Mouse (Mus musculus) hindbrain, postnatal 0 days (tissue): ENCODE results near the gene Gm340. TPM values are rescaled to one million over a fixed set of nuclear protein-coding genes. Genes with fewer than 3 reads are reported as not detected.

Experiments used
- ATAC-seq: fragments of 200-750 bp; cut with Nextera tagmentation; 2 replicates; pipeline ENCODE4 v1.8.0; 2017; ENCODE audit warnings: mild to moderate bottlenecking, moderate TSS enrichment, moderate library complexity
- DNase-seq: peaks from one replicate; pipeline ENCODE4 v3.0.0-alpha.2; 2015; ENCODE audit warnings: low spot score
- H3K27ac ChIP-seq: fragments of 300-500 bp; sonication (generic); 2 replicates; pipeline ENCODE4 v1.5.1; 2014; ENCODE audit warnings: mild to moderate bottlenecking
- H3K27me3 ChIP-seq: fragments of 300-500 bp; sonication (generic); 2 replicates; pipeline ENCODE4 v1.6.1; 2014; ENCODE audit warnings: low read length, mixed read lengths; ENCODE audit not compliant: insufficient read depth
- H3K36me3 ChIP-seq: fragments of 300-500 bp; sonication (generic); 2 replicates; pipeline ENCODE4 v1.6.1; 2014; ENCODE audit warnings: low read length, mixed read lengths; ENCODE audit not compliant: insufficient read depth
- H3K4me1 ChIP-seq: fragments of 300-500 bp; sonication (generic); 2 replicates; pipeline ENCODE4 v1.6.1; 2014; ENCODE audit warnings: antibody characterized with exemption, low read length, mixed read lengths; ENCODE audit not compliant: insufficient read depth
- H3K4me2 ChIP-seq: fragments of 300-500 bp; sonication (generic); 2 replicates; pipeline ENCODE4 v1.6.1; 2014; ENCODE audit warnings: low read depth, mild to moderate bottlenecking, low read length, moderate library complexity, mixed read lengths
- H3K4me3 ChIP-seq: fragments of 300-500 bp; sonication (generic); 2 replicates; pipeline ENCODE4 v1.5.1; 2014; ENCODE audit warnings: low read length
- H3K9ac ChIP-seq: fragments of 300-500 bp; sonication (generic); replicated peaks from 2 replicates; pipeline ENCODE4 v1.6.1; 2014; ENCODE audit warnings: mild to moderate bottlenecking, low read length, moderate library complexity, mixed read lengths
- H3K9me3 ChIP-seq: fragments of 300-500 bp; sonication (generic); 2 replicates; pipeline ENCODE4 v1.6.1; 2016; ENCODE audit warnings: low read length, mixed read lengths
- CTCF ChIP-seq: IDR thresholded peaks from 2 replicates; pipeline ENCODE4 v1.5.1; 2016; ENCODE audit warnings: antibody characterized with exemption, control low read depth, low read depth
- WGBS: fragments of 180-500 bp; shearing (Covaris S2); extraction: QIAGEN DNeasy Blood & Tissue Kit; methylation state at CpG from one replicate; pipeline ENCODE4 v1.1.7; 2014; 5-methylcytosine and 5-hydroxymethylcytosine counted together
- polyA plus RNA-seq: library from polyadenylated mRNA; unstranded; fragments of >200 nt; fragmentation: Nextera tagmentation; extraction: Ambion mirVana; gene quantifications from 2 replicates; pipeline ENCODE4 v1.2.1, GENCODE M21; 2015
- total RNA-seq: library from RNA; depleted of rRNA; stranded (reverse); fragments of >200 nt; gene quantifications from 2 replicates; pipeline ENCODE4 v1.2.3, GENCODE M21; 2014

The Gm340 gene
- total and polyA plus RNA-seq, 2 experiments from 2014 or later, result 1.7 to 6.4 TPM

- Histone ChIP-seq H3K4me1 (no peaks in the 10 kb centered on the region), H3K4me3 (no peak overlapping the region), H3K27ac (no peak overlapping the region), H3K27me3 (no peaks in the 10 kb centered on the region), H3K9ac (no peak overlapping the region), H3K4me2 (no peak overlapping the region), H3K9me3 (no peaks in the 10 kb centered on the region), H3K36me3 (no peaks in the 10 kb centered on the region)
- no peak for DNase-seq
- TF ChIP-seq CTCF, result no peak
- ATAC-seq, result no peak
- WGBS, result 91% methylated on average over 2 of the region's 2 CpGs
Observed at GRCm38 (mm10) chr19:41573700-41574099, 8.5 kb upstream of the Gm340 start.

- no peak for TF ChIP-seq CTCF
- no peak overlapping the region for H3K27ac ChIP-seq
- H3K27me3 ChIP-seq, result no peaks in the 10 kb centered on the region
- H3K4me1 ChIP-seq, result no peaks in the 10 kb centered on the region
- no peak overlapping the region for H3K4me3 ChIP-seq
- DNase-seq (no peak), ATAC-seq (no peak)
- no peak overlapping the region for H3K4me2 ChIP-seq
- no peaks in the 10 kb centered on the region for H3K9me3 ChIP-seq
- H3K9ac ChIP-seq, result no peak overlapping the region
- peaks cover 11% of the 10 kb centered on the region for H3K36me3 ChIP-seq
Observed at GRCm38 (mm10) chr19:41577576-41577975, 4.6 kb upstream of the Gm340 start.

- DNase-seq (peak; percentile 45), ATAC-seq (no peak)
- Histone ChIP-seq H3K36me3 (peaks cover 29% of the 10 kb centered on the region), H3K4me2 (no peak overlapping the region), H3K9ac (no peak overlapping the region), H3K27ac (no peak overlapping the region), H3K4me3 (no peak overlapping the region), H3K4me1 (no peaks in the 10 kb centered on the region), H3K27me3 (no peaks in the 10 kb centered on the region), H3K9me3 (no peaks in the 10 kb centered on the region)
- TF ChIP-seq CTCF, result peak; percentile 25; the same call in 1 of the 2 replicates
- 65% methylated on average over 4 of the region's 4 CpGs for WGBS
Observed at GRCm38 (mm10) chr19:41579311-41579920, 2.8 kb upstream of the Gm340 start.

- DNase-seq (no peak), ATAC-seq (no peak)
- H3K4me2 ChIP-seq, result no peak overlapping the region
- H3K36me3 ChIP-seq, result peaks cover 40% of the 10 kb centered on the region
- 98% methylated on average over 5 of the region's 5 CpGs for WGBS
- H3K4me1 ChIP-seq, result no peaks in the 10 kb centered on the region
- no peaks in the 10 kb centered on the region for H3K9me3 ChIP-seq
- H3K9ac ChIP-seq, result no peak overlapping the region
- no peaks in the 10 kb centered on the region for H3K27me3 ChIP-seq
- H3K4me3 ChIP-seq, result no peak overlapping the region
- H3K27ac ChIP-seq, result no peak overlapping the region
- no peak for TF ChIP-seq CTCF
Observed at GRCm38 (mm10) chr19:41582918-41583514, 846 bp downstream of the Gm340 start.

GRCm38 (mm10) chr19:41586752-41587151 lies 4.6 kb downstream of the Gm340 start:
- WGBS, result 88% methylated on average over 10 of the region's 10 CpGs

GRCm38 (mm10) chr19:41587431-41588222 lies 5.5 kb downstream of the Gm340 start:
- no peaks in the 10 kb centered on the region for H3K4me1 ChIP-seq
- H3K27me3 ChIP-seq, result no peaks in the 10 kb centered on the region
- no peak for TF ChIP-seq CTCF
- H3K4me2 ChIP-seq, result no peak overlapping the region
- no peaks in the 10 kb centered on the region for H3K9me3 ChIP-seq
- H3K36me3 ChIP-seq, result peaks cover 29% of the 10 kb centered on the region; the same call in 1 of the 2 replicates
- no peak overlapping the region for H3K27ac ChIP-seq
- ATAC-seq, result no peak
- no peak for DNase-seq
- H3K4me3 ChIP-seq, result no peak overlapping the region
- WGBS, result 84% methylated on average over 20 of the region's 20 CpGs
- no peak overlapping the region for H3K9ac ChIP-seq

More at GRCm38 (mm10) chr19:41586752-41587151, 4.6 kb downstream of the Gm340 start:
- ATAC-seq (no peak), DNase-seq (no peak)
- Histone ChIP-seq H3K9ac (no peak overlapping the region), H3K36me3 (peaks cover 38% of the 10 kb centered on the region), H3K4me3 (no peak overlapping the region), H3K9me3 (no peaks in the 10 kb centered on the region), H3K4me2 (no peak overlapping the region), H3K27ac (no peak overlapping the region), H3K27me3 (no peaks in the 10 kb centered on the region), H3K4me1 (no peaks in the 10 kb centered on the region)
- TF ChIP-seq CTCF, result no peak
